Mouse (Mus musculus) olfactory bulb, adult 2 months (tissue): ENCODE measurements around the gene Oas1h. TPM values are rescaled to one million over a fixed set of nuclear protein-coding genes. Genes with fewer than 3 reads are reported as not detected.
"Not testable (repeated sequence)": the region's sequence is repeated elsewhere in the genome, so short reads cannot be mapped to it uniquely, and the experiment has no call there.

Source experiments
- H3K27ac ChIP-seq: fragments of 200-500 bp; 2 replicates; pipeline ENCODE4 v1.5.1; 2012; ENCODE audit warnings: low read depth, low read length; ENCODE audit not compliant: insufficient read depth
- H3K4me1 ChIP-seq: fragments of 200-500 bp; 2 replicates; pipeline ENCODE4 v1.6.1; 2012; ENCODE audit warnings: low read length; ENCODE audit not compliant: control insufficient read depth, insufficient read depth
- H3K4me3 ChIP-seq: fragments of 200-500 bp; 2 replicates; pipeline ENCODE4 v1.5.1; 2012; ENCODE audit warnings: mild to moderate bottlenecking, low read depth, low read length, moderate library complexity; ENCODE audit not compliant: insufficient read depth
- CTCF ChIP-seq: fragments of 200-500 bp; IDR thresholded peaks from 2 replicates; pipeline ENCODE4 v1.5.1; 2012; ENCODE audit warnings: low read depth, mild to moderate bottlenecking, low read length, moderate library complexity; ENCODE audit not compliant: insufficient read depth
- POLR2A ChIP-seq: fragments of 200-500 bp; IDR thresholded peaks from 2 replicates; pipeline ENCODE4 v1.6.1; 2012; ENCODE audit warnings: mild to moderate bottlenecking, low read depth, low read length, moderate library complexity; ENCODE audit not compliant: insufficient read depth
- WGBS: fragments of 180-500 bp; shearing (Covaris S2); methylation state at CpG from one replicate; pipeline ENCODE4 v1.1.7; 2018; 5-methylcytosine and 5-hydroxymethylcytosine counted together
- polyA plus RNA-seq: library from polyadenylated mRNA; stranded (reverse); fragments of >200 nt; gene quantifications from 2 replicates; pipeline ENCODE4 v1.2.4, GENCODE M21; 2012; ENCODE audit warnings: low replicate concordance; ENCODE audit not compliant: missing spikeins, insufficient read depth, insufficient read length

The Oas1h gene
- polyA plus RNA-seq, 1 experiment: not detected

- no peak for TF ChIP-seq POLR2A
- TF ChIP-seq CTCF: no peak
- Histone ChIP-seq H3K4me1 (no peaks in the 10 kb centered on the region), H3K4me3 (no peak overlapping the region), H3K27ac (no peak overlapping the region)
- WGBS: 55% methylated on average over 6 of the region's 6 CpGs
Measured at GRCm38 (mm10) chr5:120887831-120888230, 26.6 kb downstream of the Oas1h start.

GRCm38 (mm10) chr5:120888294-120888815 is 27.1 kb downstream of the Oas1h start:
- not testable (repeated sequence) for H3K4me3 ChIP-seq, H3K4me1 ChIP-seq, H3K27ac ChIP-seq
- WGBS: 43% methylated on average over 4 of the region's 4 CpGs

- 83% methylated on average over 2 of the region's 2 CpGs for WGBS
- H3K4me3 ChIP-seq: no peak overlapping the region
- H3K4me1 ChIP-seq: no peaks in the 10 kb centered on the region
- TF ChIP-seq POLR2A (no peak), CTCF (no peak)
- no peak overlapping the region for H3K27ac ChIP-seq
Measured at GRCm38 (mm10) chr5:120890026-120890425, 28.8 kb downstream of the Oas1h start.

GRCm38 (mm10) chr5:120890991-120891390 is 29.8 kb downstream of the Oas1h start:
- Histone ChIP-seq H3K27ac (no peak overlapping the region), H3K4me3 (no peak overlapping the region), H3K4me1 (no peaks in the 10 kb centered on the region)
- TF ChIP-seq CTCF (no peak), POLR2A (no peak)
- WGBS: 45% methylated on average over 3 of the region's 3 CpGs

GRCm38 (mm10) chr5:120891566-120892242 is 30.5 kb downstream of the Oas1h start:
- H3K4me3 ChIP-seq, H3K4me1 ChIP-seq, H3K27ac ChIP-seq: not testable (repeated sequence)
- 83% methylated on average over 2 of the region's 2 CpGs for WGBS

GRCm38 (mm10) chr5:120892243-120892660 is 31.0 kb downstream of the Oas1h start:
- no peak overlapping the region for H3K27ac ChIP-seq
- no peak overlapping the region for H3K4me3 ChIP-seq
- TF ChIP-seq POLR2A (no peak), CTCF (no peak)
- 81% methylated on average over 2 of the region's 2 CpGs for WGBS
- H3K4me1 ChIP-seq: no peaks in the 10 kb centered on the region

- not testable (repeated sequence) for H3K27ac ChIP-seq, H3K4me1 ChIP-seq, H3K4me3 ChIP-seq
- WGBS: 95% methylated on average over 4 of the region's 4 CpGs
Measured at GRCm38 (mm10) chr5:120893866-120894265, 32.6 kb downstream of the Oas1h start.

GRCm38 (mm10) chr5:120894692-120895091 is 33.5 kb downstream of the Oas1h start:
- WGBS: 79% methylated on average over 2 of the region's 2 CpGs
- H3K4me3 ChIP-seq, H3K4me1 ChIP-seq, H3K27ac ChIP-seq: not testable (repeated sequence)

GRCm38 (mm10) chr5:120895231-120895900 is 34.1 kb downstream of the Oas1h start:
- no peak overlapping the region for H3K4me3 ChIP-seq
- 86% methylated on average over 11 of the region's 11 CpGs for WGBS
- H3K27ac ChIP-seq: no peak overlapping the region
- H3K4me1 ChIP-seq: no peaks in the 10 kb centered on the region
- no peak for TF ChIP-seq POLR2A
- TF ChIP-seq CTCF: no peak

GRCm38 (mm10) chr5:120898307-120898706 is 37.1 kb downstream of the Oas1h start:
- TF ChIP-seq POLR2A: no peak
- TF ChIP-seq CTCF: no peak
- Histone ChIP-seq H3K4me3 (no peak overlapping the region), H3K4me1 (no peaks in the 10 kb centered on the region), H3K27ac (no peak overlapping the region)
- 86% methylated on average over 6 of the region's 6 CpGs for WGBS
